Mouse (Mus musculus) lung, postnatal 0 days (tissue): ENCODE measurements at regions not wholly inside any gene's neighbourhood (a gene's known extent, or its start where the extent isn't known, plus 50 kb on each side); places are given as distances from the start of the nearest gene placed in this dataset.

Source experiments
- CTCF ChIP-seq: IDR thresholded peaks from 2 replicates; pipeline ENCODE4 v1.5.1; 2016; ENCODE audit warnings: antibody characterized with exemption, mild to moderate bottlenecking
- EP300 ChIP-seq: IDR thresholded peaks from 2 replicates; pipeline ENCODE4 v1.6.1; 2016; ENCODE audit warnings: antibody characterized with exemption, mild to moderate bottlenecking, control low read depth

DNA sequence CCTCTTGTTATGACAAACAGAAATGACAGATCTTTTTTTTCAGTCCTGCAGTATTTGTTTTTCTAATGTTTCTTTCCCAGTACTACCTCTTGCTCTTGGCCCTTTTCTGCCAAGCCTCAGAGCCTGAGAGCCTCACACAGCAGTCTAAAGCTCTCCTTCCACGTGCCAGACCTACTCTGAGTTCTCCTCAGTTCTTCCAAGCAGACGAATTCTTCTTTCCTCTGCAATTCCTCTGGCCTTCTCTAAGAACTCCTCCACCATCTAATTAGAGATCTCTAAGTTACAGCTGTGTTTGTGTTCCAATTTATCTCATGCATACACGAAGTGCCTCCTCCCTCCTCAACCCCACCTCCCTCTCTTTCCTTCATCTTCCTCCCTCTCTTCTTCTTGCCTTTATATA, 362.4 kb upstream of the Vrk2 start:
- TF ChIP-seq CTCF (no peak), EP300 (no peak)
